Mouse (Mus musculus): ENCODE results near the gene Dscaml1. TPM values are rescaled to one million over a fixed set of nuclear protein-coding genes. Genes with fewer than 3 reads are reported as not detected.

The Dscaml1 gene
- total and polyA plus RNA-seq, 2 experiments from 2014 or later: 0.04 to 0.84 TPM

DNA sequence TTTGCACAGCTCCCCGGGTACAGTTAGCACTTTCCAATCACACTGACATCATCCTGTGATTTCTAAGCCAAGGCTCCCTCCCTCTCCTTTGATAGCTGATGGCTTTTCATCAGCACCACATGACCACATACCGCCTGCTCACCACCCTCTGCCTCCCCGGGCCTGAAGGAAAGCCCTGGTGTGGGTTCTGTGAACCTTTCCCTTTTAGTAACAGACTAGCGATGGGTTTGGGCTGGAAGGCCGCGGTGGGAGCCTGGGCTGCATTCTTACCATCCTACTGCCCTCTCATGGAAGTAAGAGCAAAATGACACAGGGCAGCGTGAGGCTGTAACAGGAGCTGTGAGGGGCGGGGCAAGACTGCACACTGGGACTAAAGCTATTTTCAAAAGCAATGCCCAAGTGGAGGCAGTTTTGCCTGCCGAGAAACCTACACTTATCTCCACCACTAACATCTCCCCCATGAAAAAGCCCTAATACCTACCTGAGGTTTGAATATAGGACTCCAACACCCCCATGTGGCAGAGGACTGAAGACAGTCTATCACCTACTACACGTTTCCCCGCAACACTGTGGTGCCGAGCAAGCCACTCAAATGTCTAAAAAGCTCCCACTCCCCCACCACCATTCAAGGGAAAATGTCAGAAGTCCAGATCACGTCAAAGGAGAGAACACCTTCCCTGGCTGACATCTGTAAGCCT is 372.2 kb downstream of the Dscaml1 start:
- TF ChIP-seq CTCF (IDR thresholded peaks at IDR 0.05; ENCODE audit: low read depth): peak; percentile 58
- no peak for TF ChIP-seq EP300 (IDR thresholded peaks at IDR 0.05; ENCODE audit: low read depth)
- Histone ChIP-seq H3K9me3 (replicated peaks; ENCODE audit: control insufficient read depth, low read length) (no peaks in the 10 kb centered on the region), H3K36me3 (replicated peaks; ENCODE audit: control insufficient read depth, insufficient read depth, low read length) (peaks cover 13% of the 10 kb centered on the region), H3K27me3 (ENCODE audit: control insufficient read depth, insufficient read depth, low read length) (no peaks in the 10 kb centered on the region), H3K9ac (replicated peaks; ENCODE audit: low read depth, low read length) (no peak overlapping the region), H3K4me1 (ENCODE audit: control insufficient read depth, insufficient read depth) (no peaks in the 10 kb centered on the region), H3K4me2 (ENCODE audit: low read depth, low read length) (peak overlapping the region; percentile 32), H3K27ac (ENCODE audit: low read depth) (no peak overlapping the region), H3K4me3 (ENCODE audit: low read depth, low read length) (no peak overlapping the region)
- DNase-seq (ENCODE audit: low spot score) (peak; percentile 83), ATAC-seq (ENCODE audit: insufficient read depth, low read depth) (peak; percentile 84)
- WGBS: 18% methylated on average over 13 of the region's 13 CpGs

DNA sequence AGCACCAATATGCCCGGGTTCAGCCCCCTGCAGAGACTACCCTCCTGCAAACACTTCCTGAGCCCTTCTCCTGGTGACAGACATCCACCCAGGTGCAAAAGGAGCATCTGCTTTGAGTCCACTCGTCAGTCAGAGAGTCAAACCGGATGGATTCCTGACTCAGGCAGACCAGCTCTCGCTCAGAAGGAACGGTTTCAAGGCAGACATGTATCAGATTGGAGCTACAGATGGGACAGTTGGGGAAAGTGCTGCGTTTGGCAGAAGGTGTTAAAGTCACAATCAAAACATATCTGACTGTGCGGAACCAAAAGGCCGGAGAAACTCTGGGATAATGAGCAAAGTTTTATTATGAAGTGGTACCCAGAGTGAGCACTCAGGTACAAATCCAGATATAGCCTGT is 373.0 kb downstream of the Dscaml1 start:
- WGBS: 75% methylated on average over 8 of the region's 8 CpGs
- no peaks in the 10 kb centered on the region for H3K27me3 ChIP-seq (ENCODE audit: control insufficient read depth, insufficient read depth, low read length)
- no peaks in the 10 kb centered on the region for H3K9me3 ChIP-seq (replicated peaks; ENCODE audit: control insufficient read depth, low read length)
- H3K36me3 ChIP-seq (replicated peaks; ENCODE audit: control insufficient read depth, insufficient read depth, low read length): 0 out of 2 replicates have a peak, but pooled peaks cover 7% of the 10 kb centered on the region
- no peak overlapping the region for H3K9ac ChIP-seq (replicated peaks; ENCODE audit: low read depth, low read length)
- no peaks in the 10 kb centered on the region for H3K4me1 ChIP-seq (ENCODE audit: control insufficient read depth, insufficient read depth)
- no peak overlapping the region for H3K27ac ChIP-seq (ENCODE audit: low read depth)
- TF ChIP-seq CTCF (IDR thresholded peaks at IDR 0.05; ENCODE audit: low read depth) (no peak), EP300 (IDR thresholded peaks at IDR 0.05; ENCODE audit: low read depth) (no peak)
- DNase-seq (ENCODE audit: low spot score) (no peak), ATAC-seq (ENCODE audit: insufficient read depth, low read depth) (no peak)
- H3K4me3 ChIP-seq (ENCODE audit: low read depth, low read length): no peak overlapping the region
- H3K4me2 ChIP-seq (ENCODE audit: low read depth, low read length): no peak overlapping the region

Other genes starting within 250 kb of the Dscaml1 start
- gene BC049352, start 244.6 kb upstream of the Dscaml1 start, total RNA-seq (2014; rRNA removed; ENCODE audit: low replicate concordance): not detected in 2 replicates
- gene BC049352, start 244.6 kb upstream of the Dscaml1 start, polyA plus RNA-seq (2015; fragmentation: Nextera tagmentation; extraction: Ambion mirVana): not detected in 2 replicates
- gene Tmprss4, start 222.5 kb upstream of the Dscaml1 start, total RNA-seq (2014; rRNA removed; ENCODE audit: low replicate concordance): not detected in 2 replicates
- 0.22 TPM in 1 of 2 replicates, not detected in the other for gene Tmprss4, start 222.5 kb upstream of the Dscaml1 start, polyA plus RNA-seq (2015; fragmentation: Nextera tagmentation; extraction: Ambion mirVana)
- 0.58 and 2.5 TPM in 2 replicates for gene Il10ra, start 157.5 kb upstream of the Dscaml1 start, total RNA-seq (2014; rRNA removed; ENCODE audit: low replicate concordance)
- gene Il10ra, start 157.5 kb upstream of the Dscaml1 start, polyA plus RNA-seq (2015; fragmentation: Nextera tagmentation; extraction: Ambion mirVana): 0.47 and 0.60 TPM in 2 replicates
- 0.15 TPM in 1 of 2 replicates, not detected in the other for gene Tmprss13, start 107.5 kb upstream of the Dscaml1 start, total RNA-seq (2014; rRNA removed; ENCODE audit: low replicate concordance)
- 0.16 and 0.23 TPM in 2 replicates for gene Tmprss13, start 107.5 kb upstream of the Dscaml1 start, polyA plus RNA-seq (2015; fragmentation: Nextera tagmentation; extraction: Ambion mirVana)
- gene Fxyd6, start 56.4 kb upstream of the Dscaml1 start, total RNA-seq (2014; rRNA removed; ENCODE audit: low replicate concordance): 18.1 and 23.7 TPM in 2 replicates
- 26.6 and 29.4 TPM in 2 replicates for gene Fxyd6, start 56.4 kb upstream of the Dscaml1 start, polyA plus RNA-seq (2015; fragmentation: Nextera tagmentation; extraction: Ambion mirVana)
- not detected in 2 replicates for gene Fxyd2, start 27.0 kb upstream of the Dscaml1 start, total RNA-seq (2014; rRNA removed; ENCODE audit: low replicate concordance)
- 0.70 and 0.71 TPM in 2 replicates for gene Fxyd2, start 27.0 kb upstream of the Dscaml1 start, polyA plus RNA-seq (2015; fragmentation: Nextera tagmentation; extraction: Ambion mirVana)